Mouse (Mus musculus): ENCODE measurements around the gene Atp1b1. TPM values are rescaled to one million over a fixed set of nuclear protein-coding genes. Genes with fewer than 3 reads are reported as not detected.
A peak's percentile ranks its signal among the peaks of the same experiment; 100 is the strongest.

Atp1b1 gene
- polyA plus RNA-seq, 1 experiment, result 868 TPM

- TF ChIP-seq CTCF (IDR thresholded peaks at IDR 0.05; ENCODE audit: insufficient read depth, low read depth, low read length) (no peak), POLR2A (IDR thresholded peaks at IDR 0.05; ENCODE audit: insufficient read depth, low read depth, low read length) (no peak)
- Histone ChIP-seq H3K27ac (ENCODE audit: insufficient read depth, low read depth, low read length) (no peak overlapping the region), H3K4me3 (ENCODE audit: insufficient read depth, low read depth, low read length) (no peak overlapping the region), H3K4me1 (ENCODE audit: control insufficient read depth, insufficient read depth, low read length) (no peaks in the 10 kb centered on the region)
- WGBS, result 90% methylated on average over 3 of the region's 3 CpGs
Observed at GRCm38 (mm10) chr1:164489961-164490594, 31.9 kb upstream of the Atp1b1 start.

- Histone ChIP-seq H3K4me3 (ENCODE audit: insufficient read depth, low read depth, low read length) (no peak overlapping the region), H3K27ac (ENCODE audit: insufficient read depth, low read depth, low read length) (no peak overlapping the region), H3K4me1 (ENCODE audit: control insufficient read depth, insufficient read depth, low read length) (no peaks in the 10 kb centered on the region)
- TF ChIP-seq CTCF (IDR thresholded peaks at IDR 0.05; ENCODE audit: insufficient read depth, low read depth, low read length), result no peak
- no peak for TF ChIP-seq POLR2A (IDR thresholded peaks at IDR 0.05; ENCODE audit: insufficient read depth, low read depth, low read length)
Observed at GRCm38 (mm10) chr1:164483728-164484127, 25.6 kb upstream of the Atp1b1 start.

GRCm38 (mm10) chr1:164482833-164483232 lies 24.7 kb upstream of the Atp1b1 start:
- no peaks in the 10 kb centered on the region for H3K4me1 ChIP-seq (ENCODE audit: control insufficient read depth, insufficient read depth, low read length)
- TF ChIP-seq CTCF (IDR thresholded peaks at IDR 0.05; ENCODE audit: insufficient read depth, low read depth, low read length), result no peak
- TF ChIP-seq POLR2A (IDR thresholded peaks at IDR 0.05; ENCODE audit: insufficient read depth, low read depth, low read length), result no peak
- no peak overlapping the region for H3K27ac ChIP-seq (ENCODE audit: insufficient read depth, low read depth, low read length)
- no peak overlapping the region for H3K4me3 ChIP-seq (ENCODE audit: insufficient read depth, low read depth, low read length)
- WGBS, result 91% methylated on average over 3 of the region's 3 CpGs

GRCm38 (mm10) chr1:164481645-164482354 lies 23.6 kb upstream of the Atp1b1 start:
- WGBS, result 58% methylated on average over 9 of the region's 9 CpGs
- TF ChIP-seq CTCF (IDR thresholded peaks at IDR 0.05; ENCODE audit: insufficient read depth, low read depth, low read length) (no peak), POLR2A (IDR thresholded peaks at IDR 0.05; ENCODE audit: insufficient read depth, low read depth, low read length) (no peak)
- Histone ChIP-seq H3K4me1 (ENCODE audit: control insufficient read depth, insufficient read depth, low read length) (no peaks in the 10 kb centered on the region), H3K4me3 (ENCODE audit: insufficient read depth, low read depth, low read length) (no peak overlapping the region), H3K27ac (ENCODE audit: insufficient read depth, low read depth, low read length) (no peak overlapping the region)

- 84% methylated on average over 5 of the region's 5 CpGs for WGBS
- Histone ChIP-seq H3K4me3 (ENCODE audit: insufficient read depth, low read depth, low read length) (no peak overlapping the region), H3K27ac (ENCODE audit: insufficient read depth, low read depth, low read length) (no peak overlapping the region), H3K4me1 (ENCODE audit: control insufficient read depth, insufficient read depth, low read length) (peaks cover 3% of the 10 kb centered on the region; the same call in 1 of the 2 replicates)
- no peak for TF ChIP-seq POLR2A (IDR thresholded peaks at IDR 0.05; ENCODE audit: insufficient read depth, low read depth, low read length)
- no peak for TF ChIP-seq CTCF (IDR thresholded peaks at IDR 0.05; ENCODE audit: insufficient read depth, low read depth, low read length)
Observed at GRCm38 (mm10) chr1:164480755-164481644, 22.8 kb upstream of the Atp1b1 start.

- H3K4me3 ChIP-seq (ENCODE audit: insufficient read depth, low read depth, low read length), result no peak overlapping the region
- WGBS, result 40% methylated on average over 4 of the region's 4 CpGs
- peak overlapping the region; percentile 97 for H3K27ac ChIP-seq (ENCODE audit: insufficient read depth, low read depth, low read length)
- no peak for TF ChIP-seq CTCF (IDR thresholded peaks at IDR 0.05; ENCODE audit: insufficient read depth, low read depth, low read length)
- no peak for TF ChIP-seq POLR2A (IDR thresholded peaks at IDR 0.05; ENCODE audit: insufficient read depth, low read depth, low read length)
- H3K4me1 ChIP-seq (ENCODE audit: control insufficient read depth, insufficient read depth, low read length), result peaks cover 15% of the 10 kb centered on the region
Observed at GRCm38 (mm10) chr1:164475895-164476294, 17.7 kb upstream of the Atp1b1 start.

GRCm38 (mm10) chr1:164474778-164475511 lies 16.8 kb upstream of the Atp1b1 start:
- Histone ChIP-seq H3K4me1 (ENCODE audit: control insufficient read depth, insufficient read depth, low read length) (peaks cover 17% of the 10 kb centered on the region), H3K4me3 (ENCODE audit: insufficient read depth, low read depth, low read length) (no peak overlapping the region), H3K27ac (ENCODE audit: insufficient read depth, low read depth, low read length) (peak overlapping the region; percentile 97)
- TF ChIP-seq POLR2A (IDR thresholded peaks at IDR 0.05; ENCODE audit: insufficient read depth, low read depth, low read length), result no peak
- TF ChIP-seq CTCF (IDR thresholded peaks at IDR 0.05; ENCODE audit: insufficient read depth, low read depth, low read length), result no peak
- 39% methylated on average over 7 of the region's 7 CpGs for WGBS

GRCm38 (mm10) chr1:164474310-164474709 lies 16.2 kb upstream of the Atp1b1 start:
- no peak overlapping the region for H3K4me3 ChIP-seq (ENCODE audit: insufficient read depth, low read depth, low read length)
- no peak for TF ChIP-seq CTCF (IDR thresholded peaks at IDR 0.05; ENCODE audit: insufficient read depth, low read depth, low read length)
- TF ChIP-seq POLR2A (IDR thresholded peaks at IDR 0.05; ENCODE audit: insufficient read depth, low read depth, low read length), result no peak
- 42% methylated on average over 6 of the region's 6 CpGs for WGBS
- H3K4me1 ChIP-seq (ENCODE audit: control insufficient read depth, insufficient read depth, low read length), result peaks cover 17% of the 10 kb centered on the region
- peak overlapping the region; percentile 97 for H3K27ac ChIP-seq (ENCODE audit: insufficient read depth, low read depth, low read length)
